Mouse (Mus musculus) liver, embryonic 15.5 days (tissue): ENCODE measurements around the gene Sorl1. TPM values are rescaled to one million over a fixed set of nuclear protein-coding genes. Genes with fewer than 3 reads are reported as not detected.

Experiments
- polyA plus RNA-seq: library from polyadenylated mRNA; unstranded; fragments of >200 nt; fragmentation: Nextera tagmentation; extraction: Ambion mirVana; gene quantifications from 2 replicates; pipeline ENCODE4 v1.2.1, GENCODE M21; 2015

Sorl1 gene
- polyA plus RNA-seq, 1 experiment from 2014 or later: 2.0 TPM

Other genes starting within 250 kb of the Sorl1 start
- gene Sc5d, start 140.0 kb upstream of the Sorl1 start, polyA plus RNA-seq: 79.8 and 83.8 TPM in 2 replicates